Mouse (Mus musculus): ENCODE data around the gene Mtch2.
"Not testable (repeated sequence)": the region's sequence is repeated elsewhere in the genome, so short reads cannot be mapped to it uniquely, and the experiment has no call there.

The Mtch2 gene

GRCm38 (mm10) chr2:90846955-90847680, at the start of gene Mtch2:
Gene Mtch2 (plus strand): TSS chr2:90847155.
- DNase-seq (ENCODE audit: low spot score), result peak; percentile 95

GRCm38 (mm10) chr2:90808241-90809126, 38.5 kb upstream of the Mtch2 start:
- no peak for DNase-seq (ENCODE audit: low spot score)

GRCm38 (mm10) chr2:90810751-90811150, 36.2 kb upstream of the Mtch2 start:
- DNase-seq (ENCODE audit: low spot score), result no peak

- DNase-seq (ENCODE audit: low spot score), result no peak
These were observed 31.7 kb upstream of the Mtch2 start for GRCm38 (mm10) chr2:90815266-90815665.

- DNase-seq (ENCODE audit: low spot score), result no peak
These were observed 30.8 kb upstream of the Mtch2 start for GRCm38 (mm10) chr2:90816144-90816543.

- DNase-seq (ENCODE audit: low spot score), result no peak
These were observed 28.2 kb upstream of the Mtch2 start for GRCm38 (mm10) chr2:90818710-90819109.

GRCm38 (mm10) chr2:90820894-90821293, 26.1 kb upstream of the Mtch2 start:
- DNase-seq (ENCODE audit: low spot score), result no peak

GRCm38 (mm10) chr2:90822978-90823377, 24.0 kb upstream of the Mtch2 start:
- DNase-seq (ENCODE audit: low spot score), result no peak

- DNase-seq (ENCODE audit: low spot score), result no peak
These were observed 23.2 kb upstream of the Mtch2 start for GRCm38 (mm10) chr2:90823781-90824180.

GRCm38 (mm10) chr2:90824528-90824927, 22.4 kb upstream of the Mtch2 start:
- not testable (repeated sequence) for DNase-seq (ENCODE audit: low spot score)

GRCm38 (mm10) chr2:90825515-90826172, 21.3 kb upstream of the Mtch2 start:
- DNase-seq (ENCODE audit: low spot score), result no peak

GRCm38 (mm10) chr2:90828739-90829138, 18.2 kb upstream of the Mtch2 start:
- no peak for DNase-seq (ENCODE audit: low spot score)

GRCm38 (mm10) chr2:90833502-90833901, 13.5 kb upstream of the Mtch2 start:
- DNase-seq (ENCODE audit: low spot score), result no peak

- DNase-seq (ENCODE audit: low spot score), result no peak
These were observed 8.3 kb upstream of the Mtch2 start for GRCm38 (mm10) chr2:90838621-90839020.

- no peak for DNase-seq (ENCODE audit: low spot score)
These were observed 3.3 kb upstream of the Mtch2 start for GRCm38 (mm10) chr2:90843666-90844065.

- no peak for DNase-seq (ENCODE audit: low spot score)
These were observed 2.7 kb upstream of the Mtch2 start for GRCm38 (mm10) chr2:90844262-90844661.

- no peak for DNase-seq (ENCODE audit: low spot score)
These were observed 1.7 kb upstream of the Mtch2 start for GRCm38 (mm10) chr2:90845234-90845633.

- DNase-seq (ENCODE audit: low spot score), result no peak
These were observed 784 bp upstream of the Mtch2 start for GRCm38 (mm10) chr2:90846171-90846570.

GRCm38 (mm10) chr2:90846597-90846954, 379 bp upstream of the Mtch2 start:
- no peak for DNase-seq (ENCODE audit: low spot score)

- DNase-seq (ENCODE audit: low spot score), result peak; percentile 27
These were observed 711 bp downstream of the Mtch2 start for GRCm38 (mm10) chr2:90847681-90848050.

- DNase-seq (ENCODE audit: low spot score), result no peak
These were observed 1.4 kb downstream of the Mtch2 start for GRCm38 (mm10) chr2:90848331-90848730.

GRCm38 (mm10) chr2:90850401-90850800, 3.4 kb downstream of the Mtch2 start:
- DNase-seq (ENCODE audit: low spot score), result no peak

GRCm38 (mm10) chr2:90861486-90861885, 14.5 kb downstream of the Mtch2 start:
- DNase-seq (ENCODE audit: low spot score), result no peak

Data from embryo, embryonic 10 days (tissue).